Mouse (Mus musculus) liver (tissue): ENCODE measurements around the gene Mob4.

Experiments
- DNase-seq: peaks from one replicate; pipeline ENCODE4 v3.0.0-alpha.2; 2020; ENCODE audit warnings: mixed read lengths

Gene Mob4

GRCm38 (mm10) chr1:55132308-55132707 is 1.3 kb downstream of the Mob4 start:
- DNase-seq, result no peak

DNA sequence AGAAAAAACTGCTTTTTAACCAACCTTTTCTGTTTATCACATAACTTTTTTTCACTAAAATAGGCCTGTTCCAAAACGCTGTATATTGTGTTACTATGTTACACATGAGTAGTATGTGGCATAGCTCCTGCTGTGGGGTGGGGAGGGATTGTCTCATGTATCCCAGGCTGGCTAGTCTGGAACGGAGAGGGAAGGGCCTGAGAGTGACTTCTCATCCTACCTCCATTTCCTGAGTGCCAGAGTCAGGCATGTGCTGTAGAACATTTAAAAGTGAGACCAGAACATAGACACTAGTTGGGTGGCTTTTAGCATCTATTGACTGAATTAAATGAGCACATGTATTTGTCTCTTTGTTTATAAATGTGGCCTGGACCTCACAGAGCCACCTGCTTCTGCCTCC is 2.1 kb downstream of the Mob4 start:
- DNase-seq, result no peak

GRCm38 (mm10) chr1:55134301-55134700 is 3.3 kb downstream of the Mob4 start:
- DNase-seq, result no peak

DNA sequence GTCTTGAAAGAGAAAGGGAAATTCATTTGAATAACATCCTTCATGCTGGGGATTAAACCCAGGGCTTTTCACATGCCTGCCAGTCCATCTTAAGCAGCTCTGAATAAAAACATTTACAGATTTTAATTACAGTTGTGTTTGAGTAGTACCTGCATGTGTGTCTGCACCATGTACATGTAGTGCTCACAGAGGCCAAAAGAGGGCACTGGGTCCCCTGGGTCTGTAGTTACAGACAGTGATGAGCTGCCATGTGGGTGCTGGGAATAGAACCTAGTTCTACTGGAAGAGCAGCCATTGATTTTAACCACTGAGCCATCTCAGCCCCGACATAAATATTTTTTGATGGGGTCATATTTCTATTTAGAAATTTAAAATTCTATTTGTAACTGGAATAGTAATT is 4.8 kb downstream of the Mob4 start:
- DNase-seq, result no peak

GRCm38 (mm10) chr1:55144338-55144737 is 13.3 kb downstream of the Mob4 start:
- DNase-seq, result no peak

DNA sequence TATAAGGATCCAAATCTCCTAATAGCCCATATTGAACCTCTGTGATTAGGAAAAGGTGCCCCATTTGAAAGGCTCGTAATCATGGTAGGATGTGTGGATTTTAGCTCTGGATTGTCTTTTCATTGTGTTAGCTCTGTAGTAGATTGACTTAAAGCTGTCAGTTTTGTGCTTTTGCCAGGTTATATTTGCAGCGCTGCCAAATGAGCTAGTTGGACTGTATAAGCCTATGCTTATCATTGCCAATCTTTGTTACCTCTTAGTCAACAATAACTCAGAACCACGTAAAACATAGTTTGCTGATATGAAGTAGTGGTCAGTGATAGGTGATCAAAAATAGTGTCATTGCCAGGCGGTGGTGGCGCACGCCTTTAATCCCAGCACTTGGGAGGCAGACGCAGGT is 14.5 kb downstream of the Mob4 start:
- DNase-seq, result no peak

GRCm38 (mm10) chr1:55157329-55157728 is 26.3 kb downstream of the Mob4 start:
- no peak for DNase-seq

- no peak for DNase-seq
Measured at GRCm38 (mm10) chr1:55158211-55158610, 27.2 kb downstream of the Mob4 start.

GRCm38 (mm10) chr1:55158821-55159220 is 27.8 kb downstream of the Mob4 start:
- DNase-seq, result no peak

GRCm38 (mm10) chr1:55160218-55160617 is 29.2 kb downstream of the Mob4 start:
- no peak for DNase-seq

GRCm38 (mm10) chr1:55160831-55161638 is 30.0 kb downstream of the Mob4 start:
- no peak for DNase-seq

GRCm38 (mm10) chr1:55161895-55162294 is 30.9 kb downstream of the Mob4 start:
- peak; percentile 54 for DNase-seq

DNA sequence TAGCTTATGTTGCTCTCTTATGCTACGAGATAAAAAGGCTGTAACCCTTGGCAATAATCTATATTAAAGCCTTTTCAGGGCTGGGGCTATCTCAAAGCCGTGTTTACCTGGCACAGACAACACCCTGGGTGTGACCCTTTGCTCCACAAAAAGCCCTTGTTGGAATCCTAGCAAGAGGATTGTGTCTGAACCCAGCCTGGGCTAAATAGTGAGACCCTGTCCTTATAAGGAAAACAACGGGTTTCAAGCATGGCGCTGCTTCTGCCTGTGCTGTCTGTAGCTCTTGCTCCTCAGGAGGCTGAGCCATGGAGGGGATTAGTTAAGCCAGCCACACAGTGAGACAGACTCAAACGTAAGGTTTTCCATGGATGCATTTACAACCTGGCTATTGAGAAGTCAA is 31.8 kb downstream of the Mob4 start:
- no peak for DNase-seq

- DNase-seq, result no peak
Measured at GRCm38 (mm10) chr1:55164005-55164404, 33.0 kb downstream of the Mob4 start.

DNA sequence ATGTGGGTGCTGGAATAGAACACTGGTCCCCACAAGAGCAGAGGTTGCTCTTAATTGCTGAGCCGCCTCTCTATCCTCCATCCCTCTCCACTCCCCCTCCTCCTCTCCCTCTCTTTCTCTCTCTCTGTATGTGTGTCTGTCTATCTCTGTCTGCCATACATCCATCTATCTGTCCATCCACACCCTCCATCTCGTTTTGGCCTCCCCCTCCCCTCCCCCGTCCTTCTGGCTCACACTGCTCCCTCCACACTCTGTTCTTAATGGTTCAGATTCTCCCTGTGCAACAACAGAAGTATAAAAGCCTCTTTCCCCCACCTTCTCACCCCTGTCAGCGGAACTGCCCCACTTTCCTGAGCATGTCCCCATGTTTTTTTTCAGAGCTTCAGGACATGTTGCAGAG is 36.5 kb downstream of the Mob4 start:
- no peak for DNase-seq

DNA sequence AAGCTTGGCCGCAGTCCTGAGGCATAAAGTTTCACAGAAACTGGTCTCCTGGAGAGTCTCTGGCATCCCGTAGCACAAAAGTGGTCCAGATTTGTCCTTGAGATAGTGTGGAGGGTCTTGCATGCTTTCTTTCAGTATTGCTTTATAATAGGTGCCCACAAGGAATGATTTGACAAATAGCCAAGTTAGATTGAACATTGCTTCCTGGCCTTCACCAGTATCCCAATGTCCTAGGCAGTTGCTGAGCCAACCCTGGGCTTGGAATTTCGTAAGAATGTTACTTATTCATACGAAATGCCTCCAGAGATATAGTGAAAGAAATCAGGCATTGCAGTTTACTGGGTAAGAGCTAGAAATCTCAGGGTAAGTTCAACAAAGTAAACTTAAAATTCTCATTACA is 37.6 kb downstream of the Mob4 start:
- DNase-seq, result no peak

- no peak for DNase-seq
Measured at GRCm38 (mm10) chr1:55171361-55172325, 40.6 kb downstream of the Mob4 start.

GRCm38 (mm10) chr1:55173720-55174557 is 42.9 kb downstream of the Mob4 start:
- no peak for DNase-seq

DNA sequence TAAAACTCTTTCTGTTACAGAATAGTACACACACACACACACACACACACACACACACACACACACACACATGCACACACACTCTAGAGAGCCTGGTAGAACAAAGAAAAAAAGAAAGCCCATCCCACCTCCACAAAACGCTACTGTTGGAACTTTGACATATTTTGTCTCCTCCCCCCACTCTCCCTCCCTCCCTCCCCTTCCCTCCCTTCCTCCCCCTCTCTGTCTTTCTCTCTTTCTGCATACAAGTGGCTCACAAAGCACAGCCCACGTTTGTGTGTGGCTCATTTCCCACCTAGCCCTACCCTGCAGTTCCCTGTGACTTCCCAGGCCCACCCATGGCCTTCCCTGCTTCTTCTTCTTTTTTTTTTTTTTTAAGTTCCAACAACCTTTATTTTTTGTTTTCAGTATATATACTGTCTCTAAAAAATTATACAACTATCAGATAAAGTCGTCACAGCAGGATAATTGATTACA is 43.6 kb downstream of the Mob4 start:
- no peak for DNase-seq

DNA sequence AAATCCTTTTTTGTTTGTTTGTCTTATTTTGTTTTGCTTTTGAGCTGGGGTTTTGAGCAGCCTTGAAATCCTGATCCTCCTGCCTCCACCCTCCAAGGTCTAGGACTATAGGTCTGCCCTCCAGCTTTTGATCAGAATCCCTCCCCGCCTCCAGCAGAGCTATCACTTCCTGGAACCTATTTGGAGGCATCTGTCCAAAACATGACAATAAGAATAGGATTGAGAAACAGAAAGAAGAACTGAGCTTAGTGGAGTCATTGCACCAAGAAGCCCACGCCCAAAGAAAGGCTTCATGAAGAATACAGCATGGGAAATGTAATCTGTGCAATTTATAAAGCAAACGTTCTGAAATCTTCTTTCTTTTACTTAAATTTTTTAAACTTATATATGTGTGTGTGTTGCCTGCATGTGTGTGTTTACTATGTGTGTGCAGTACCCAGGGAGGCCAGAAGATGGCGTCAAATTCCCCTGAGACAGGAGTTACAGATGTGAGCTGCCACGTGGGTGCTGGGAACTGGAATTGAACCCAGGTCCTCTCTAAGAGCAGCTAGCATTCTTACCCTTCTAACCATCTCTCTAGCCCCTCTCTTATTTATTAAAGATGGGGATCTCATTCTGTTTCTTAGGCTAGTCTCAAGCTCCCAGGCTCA is 49.0 kb downstream of the Mob4 start:
- DNase-seq, result no peak

- DNase-seq, result no peak
Measured at GRCm38 (mm10) chr1:55182392-55182791, 51.4 kb downstream of the Mob4 start.

GRCm38 (mm10) chr1:55185718-55186117 is 54.7 kb downstream of the Mob4 start:
- no peak for DNase-seq
